Mouse (Mus musculus) layer of hippocampus, postnatal 10 days (tissue): ENCODE data around the gene Hspa12a. TPM values are rescaled to one million over a fixed set of nuclear protein-coding genes. Genes with fewer than 3 reads are reported as not detected.

ENCODE experiments used
- DNase-seq, 2 experiments: peaks; one replicate each; pipeline ENCODE4 v3.0.0; 2021; ENCODE audit warnings: low spot score in 2 of 2
- microRNA-seq, 2 experiments: library from miRNA; unstranded; fragments of <30 nt; microRNA quantifications; one replicate each; pipeline ENCODE4 v1.2.0; 2021
- total RNA-seq, 2 experiments: library from RNA; stranded (reverse); gene quantifications; 2 replicates each; pipeline ENCODE4 v1.2.3; 2021

Hspa12a gene
- total RNA-seq, 2 experiments from 2014 or later, result 232 to 243 TPM

DNA sequence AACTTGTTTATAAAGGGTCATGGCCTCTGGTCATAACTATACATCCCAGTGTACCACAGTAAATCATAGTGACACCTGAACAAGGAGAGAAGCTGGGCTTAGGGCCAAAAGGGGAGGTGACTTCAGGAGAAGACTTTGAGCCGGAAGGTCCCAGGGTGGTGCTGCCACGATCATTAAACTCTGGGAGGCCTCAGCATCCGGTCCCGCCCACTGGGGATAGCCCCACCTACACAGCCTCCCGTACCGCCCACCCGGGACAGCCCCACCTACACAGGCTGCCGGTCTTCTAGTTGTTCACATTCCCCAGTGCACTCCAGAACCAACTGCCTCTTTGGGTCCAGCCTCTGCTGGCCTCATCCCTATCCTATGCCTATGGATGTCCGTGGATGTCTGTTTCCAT is 184.0 kb downstream of the Hspa12a start, which contains the start of gene Pnliprp2:
Gene Pnliprp2 (plus strand): TSS at position 297 of the 400 bp plus-strand sequence.
- DNase-seq, result no peak

GRCm38 (mm10) chr19:58758871-58759270 is 184.6 kb downstream of the Hspa12a start:
- no peak for DNase-seq

- DNase-seq, result no peak
These were observed 191.9 kb downstream of the Hspa12a start for GRCm38 (mm10) chr19:58751504-58751903.

DNA sequence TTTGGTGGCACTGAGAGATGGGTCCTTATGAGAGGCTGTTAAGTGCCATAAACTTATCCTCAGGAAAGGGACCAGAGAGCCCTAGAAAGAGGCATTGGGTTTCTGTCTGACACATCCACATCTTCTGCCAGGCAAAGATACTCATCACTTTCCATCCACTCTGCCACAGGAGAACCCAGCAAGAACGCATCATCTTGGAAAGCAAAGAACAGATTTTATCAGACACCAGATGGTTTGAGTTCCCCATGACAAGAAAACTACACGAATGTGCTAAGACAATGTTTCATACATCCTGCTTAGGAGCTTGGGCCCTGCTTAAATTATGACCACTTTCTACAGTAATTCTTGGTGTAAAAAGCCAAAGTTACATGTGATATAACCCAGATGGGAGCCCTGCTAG is 192.6 kb downstream of the Hspa12a start:
- no peak for DNase-seq

- no peak for DNase-seq
These were observed 195.9 kb downstream of the Hspa12a start for GRCm38 (mm10) chr19:58747498-58748000.

Small RNAs within 50 kb of the gene (microRNA-seq; reads per million reads assigned to microRNA genes)
- 7.4 to 11.8 reads per million in 2 experiments for gene Mir3086

Other genes starting within 250 kb of the Hspa12a start
- not detected for gene Pnliprp1, start 214.8 kb downstream of the Hspa12a start, total RNA-seq
- under 1 TPM in 1 of 2 experiments, not detected in 1; 0.20 TPM for gene Pnliprp2, start 183.9 kb downstream of the Hspa12a start, total RNA-seq
- under 1 TPM in 1 of 2 experiments, not detected in 1; 0.37 TPM for gene 1700019N19Rik, start 149.2 kb downstream of the Hspa12a start, total RNA-seq
- 1 to 10 TPM; 1.2 to 1.8 TPM for gene Eno4, start 229 bp downstream of the Hspa12a start, total RNA-seq
- gene Shtn1, start 132.4 kb upstream of the Hspa12a start, total RNA-seq, result 10 to 100 TPM; 79.0 to 91.8 TPM
- gene Vax1, start 226.4 kb upstream of the Hspa12a start, total RNA-seq, result 1 to 10 TPM; 1.7 to 2.9 TPM